Mouse (Mus musculus) cerebellum, adult 2 months (tissue): ENCODE measurements around the gene Krtap1-3. TPM values are rescaled to one million over a fixed set of nuclear protein-coding genes. Genes with fewer than 3 reads are reported as not detected.
A peak's percentile ranks its signal among the peaks of the same experiment; 100 is the strongest.
"Not testable (repeated sequence)": the region's sequence is repeated elsewhere in the genome, so short reads cannot be mapped to it uniquely, and the experiment has no call there.

Source experiments
- DNase-seq, 2 experiments: peaks; one replicate each; pipeline ENCODE4 v3.0.0; 2021
- H3K27ac ChIP-seq: fragments of 200-500 bp; 2 replicates; pipeline ENCODE4 v1.5.1; 2012; ENCODE audit warnings: low read length, control low read depth, inconsistent platforms; ENCODE audit not compliant: insufficient read depth
- H3K27me3 ChIP-seq: fragments of 200-500 bp; 2 replicates; pipeline ENCODE4 v1.6.1; 2012; ENCODE audit warnings: inconsistent platforms, mild to moderate bottlenecking, low read length, moderate library complexity; ENCODE audit not compliant: control insufficient read depth, insufficient read depth
- H3K4me1 ChIP-seq: fragments of 200-500 bp; 2 replicates; pipeline ENCODE4 v1.6.1; 2011; ENCODE audit warnings: low read length; ENCODE audit not compliant: control insufficient read depth, insufficient read depth
- H3K4me3 ChIP-seq: fragments of 200-500 bp; replicated peaks from 2 replicates; pipeline ENCODE3; 2011; ENCODE audit warnings: mild to moderate bottlenecking, low read depth, low read length, control low read depth; ENCODE audit not compliant: insufficient read depth
- CTCF ChIP-seq: fragments of 200-500 bp; IDR thresholded peaks from 2 replicates; pipeline ENCODE4 v1.5.1; 2011; ENCODE audit warnings: low read depth, mild to moderate bottlenecking, control low read depth, low read length, moderate library complexity, borderline replicate concordance; ENCODE audit not compliant: insufficient read depth
- POLR2A ChIP-seq: fragments of 200-500 bp; IDR thresholded peaks from 2 replicates; pipeline ENCODE4 v1.6.1; 2011; ENCODE audit warnings: low read length, control low read depth, borderline replicate concordance; ENCODE audit not compliant: insufficient read depth
- WGBS: fragments of 180-500 bp; shearing (Covaris S2); methylation state at CpG from one replicate; pipeline ENCODE4 v1.1.7; 2018; 5-methylcytosine and 5-hydroxymethylcytosine counted together
- polyA plus RNA-seq: library from polyadenylated mRNA; depleted of rRNA; stranded (reverse); fragments of >200 nt; gene quantifications from 2 replicates; pipeline ENCODE4 v1.2.3, GENCODE M21; 2012

Krtap1-3 gene
- polyA plus RNA-seq, 1 experiment: not detected

GRCm38 (mm10) chr11:99614796-99615363 is 23.7 kb upstream of the Krtap1-3 start, which contains the start of gene Krtap2-4:
Krtap2-4 (minus strand) TSS chr11:99614846.
- Histone ChIP-seq H3K4me1 (no peaks in the 10 kb centered on the region), H3K4me3 (no peak within 1 kb of the TSS), H3K27ac (no peak within 1 kb of the TSS), H3K27me3 (no peaks in the 10 kb centered on the region)
- TF ChIP-seq POLR2A: no peak
- no peak for TF ChIP-seq CTCF
- 60% methylated on average over 3 of the region's 3 CpGs for WGBS
- no peak for DNase-seq

- H3K4me1 ChIP-seq, H3K27me3 ChIP-seq, H3K27ac ChIP-seq, DNase-seq, H3K4me3 ChIP-seq: not testable (repeated sequence)
- WGBS: 83% methylated on average over 1 of the region's 2 CpGs
Measured at GRCm38 (mm10) chr11:99610089-99610488, 18.9 kb upstream of the Krtap1-3 start, which contains the start of gene Gm11937. Gm11937 (minus strand) TSS chr11:99610189.

GRCm38 (mm10) chr11:99609126-99609525 is 18.0 kb upstream of the Krtap1-3 start:
- WGBS: 17% methylated on average over 1 of the region's 1 CpGs
- Histone ChIP-seq H3K27ac (no peak overlapping the region), H3K4me3 (no peak overlapping the region), H3K4me1 (no peaks in the 10 kb centered on the region), H3K27me3 (no peaks in the 10 kb centered on the region)
- peak; percentile 11 to 52 for DNase-seq
- TF ChIP-seq CTCF (no peak), POLR2A (no peak)

GRCm38 (mm10) chr11:99603208-99603607 is 12.1 kb upstream of the Krtap1-3 start, which contains the start of gene Gm11938:
Gm11938 (minus strand) TSS chr11:99603308.
- H3K27me3 ChIP-seq, H3K4me1 ChIP-seq, H3K4me3 ChIP-seq, DNase-seq, H3K27ac ChIP-seq: not testable (repeated sequence)
- 72% methylated on average over 1 of the region's 1 CpGs for WGBS

- H3K4me1 ChIP-seq, H3K27ac ChIP-seq, DNase-seq, H3K27me3 ChIP-seq, H3K4me3 ChIP-seq: not testable (repeated sequence)
- WGBS: 73% methylated on average over 6 of the region's 6 CpGs
Measured at GRCm38 (mm10) chr11:99597742-99598141, 6.6 kb upstream of the Krtap1-3 start, which contains the start of gene Krtap9-3. Krtap9-3 (minus strand) TSS chr11:99598105.

GRCm38 (mm10) chr11:99585096-99585495 is 6.0 kb downstream of the Krtap1-3 start:
- no peak for DNase-seq
- Histone ChIP-seq H3K27ac (no peak overlapping the region), H3K27me3 (no peaks in the 10 kb centered on the region), H3K4me1 (no peaks in the 10 kb centered on the region), H3K4me3 (no peak overlapping the region)
- WGBS: 78% methylated on average over 7 of the region's 7 CpGs
- TF ChIP-seq POLR2A (no peak), CTCF (no peak)

GRCm38 (mm10) chr11:99583245-99583704 is 7.9 kb downstream of the Krtap1-3 start, which contains the start of gene Krtap1-4:
Krtap1-4 (minus strand) TSS chr11:99583654.
- no peaks in the 10 kb centered on the region for H3K4me1 ChIP-seq
- TF ChIP-seq CTCF: no peak
- no peak for TF ChIP-seq POLR2A
- H3K27me3 ChIP-seq: no peaks in the 10 kb centered on the region
- DNase-seq: no peak
- WGBS: 72% methylated on average over 5 of the region's 5 CpGs
- no peak within 1 kb of the TSS for H3K4me3 ChIP-seq
- H3K27ac ChIP-seq: no peak within 1 kb of the TSS

GRCm38 (mm10) chr11:99581564-99581963 is 9.6 kb downstream of the Krtap1-3 start:
- Histone ChIP-seq H3K4me1 (no peaks in the 10 kb centered on the region), H3K4me3 (no peak overlapping the region), H3K27me3 (no peaks in the 10 kb centered on the region), H3K27ac (no peak overlapping the region)
- WGBS: 83% methylated on average over 6 of the region's 6 CpGs
- TF ChIP-seq POLR2A (no peak), CTCF (no peak)
- no peak for DNase-seq
